Mouse (Mus musculus) ES-Bruce4 (cell line): ENCODE measurements around the gene Cnksr3. TPM values are rescaled to one million over a fixed set of nuclear protein-coding genes. Genes with fewer than 3 reads are reported as not detected.

Source experiments
- H3K27ac ChIP-seq: 2 replicates; pipeline ENCODE4 v1.5.1; 2012; ENCODE audit warnings: low read length, inconsistent platforms; ENCODE audit not compliant: insufficient read depth
- H3K27me3 ChIP-seq: 2 replicates; pipeline ENCODE4 v1.6.1; 2012; ENCODE audit warnings: mild to moderate bottlenecking, low read length, inconsistent platforms; ENCODE audit not compliant: control insufficient read depth, poor library complexity, insufficient read depth, severe bottlenecking
- H3K36me3 ChIP-seq: 2 replicates; pipeline ENCODE4 v1.6.1; 2012; ENCODE audit warnings: inconsistent platforms, mild to moderate bottlenecking, low read length, moderate library complexity; ENCODE audit not compliant: control insufficient read depth, poor library complexity, insufficient read depth, severe bottlenecking
- H3K4me1 ChIP-seq: one replicate; pipeline ENCODE4 v1.8.1; 2011; ENCODE audit warnings: low read length; ENCODE audit not compliant: control insufficient read depth, insufficient read depth
- H3K4me3 ChIP-seq: 2 replicates; pipeline ENCODE4 v1.5.1; 2011; ENCODE audit warnings: low read depth, mild to moderate bottlenecking, low read length
- H3K9ac ChIP-seq: 2 replicates; pipeline ENCODE4 v1.6.1; 2012; ENCODE audit warnings: low read depth, mild to moderate bottlenecking, inconsistent platforms; ENCODE audit not compliant: poor library complexity, severe bottlenecking
- H3K9me3 ChIP-seq: replicated peaks from 2 replicates; pipeline ENCODE4 v1.6.1; 2012; ENCODE audit warnings: mild to moderate bottlenecking, low read length, inconsistent platforms; ENCODE audit not compliant: control insufficient read depth, poor library complexity, insufficient read depth, severe bottlenecking
- CTCF ChIP-seq: IDR thresholded peaks from one replicate; pipeline ENCODE4 v1.8.1; 2011; ENCODE audit warnings: low read depth, low read length
- EP300 ChIP-seq: IDR thresholded peaks from 2 replicates; pipeline ENCODE4 v1.6.1; 2011; ENCODE audit warnings: low read depth, low read length; ENCODE audit not compliant: insufficient read depth
- POLR2A ChIP-seq: IDR thresholded peaks from one replicate; pipeline ENCODE4 v1.8.1; 2011; ENCODE audit warnings: low read length; ENCODE audit not compliant: insufficient read depth
- polyA plus RNA-seq: library from polyadenylated mRNA; stranded (reverse); fragments of >200 nt; gene quantifications from 2 replicates; pipeline ENCODE4 v1.2.4, GENCODE M21; 2011; ENCODE audit warnings: low read depth; ENCODE audit not compliant: missing spikeins, insufficient read depth, insufficient read length

The Cnksr3 gene
- polyA plus RNA-seq, 1 experiment, result 12.0 TPM

- TF ChIP-seq EP300 (no peak), CTCF (no peak), POLR2A (no peak)
- H3K27me3 ChIP-seq, result no peaks in the 10 kb centered on the region
- H3K9ac ChIP-seq, result no peak overlapping the region
- no peaks in the 10 kb centered on the region for H3K9me3 ChIP-seq
- H3K4me3 ChIP-seq, result no peak overlapping the region
- H3K27ac ChIP-seq, result no peak overlapping the region
- no peaks in the 10 kb centered on the region for H3K4me1 ChIP-seq
- H3K36me3 ChIP-seq, result no peaks in the 10 kb centered on the region
These were observed 5.6 kb upstream of the Cnksr3 start for GRCm38 (mm10) chr10:7217551-7218127.

DNA sequence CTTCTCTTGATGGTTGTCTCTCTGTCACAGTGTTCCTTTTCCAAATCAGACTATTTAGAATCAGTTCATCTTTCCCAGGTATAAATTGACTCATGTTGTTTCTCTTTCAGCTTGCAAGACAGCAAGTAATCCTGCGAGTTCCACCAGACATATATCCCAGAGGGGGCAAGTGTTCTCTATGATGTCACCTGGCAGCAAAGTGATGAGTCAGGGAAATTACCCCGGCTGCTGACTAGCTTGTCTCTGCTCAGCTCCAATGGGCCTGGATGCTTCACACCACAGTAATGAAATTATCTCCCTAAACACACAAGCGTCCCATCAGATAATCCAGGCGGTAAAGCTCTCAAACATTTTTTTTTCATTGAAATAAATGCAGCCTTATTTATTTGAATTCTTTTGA lies 2.7 kb upstream of the Cnksr3 start:
- no peaks in the 10 kb centered on the region for H3K27me3 ChIP-seq
- no peak overlapping the region for H3K27ac ChIP-seq
- no peaks in the 10 kb centered on the region for H3K9me3 ChIP-seq
- no peaks in the 10 kb centered on the region for H3K36me3 ChIP-seq
- TF ChIP-seq CTCF, result no peak
- no peak for TF ChIP-seq POLR2A
- TF ChIP-seq EP300, result no peak
- no peak overlapping the region for H3K9ac ChIP-seq
- H3K4me1 ChIP-seq, result no peaks in the 10 kb centered on the region
- H3K4me3 ChIP-seq, result no peak overlapping the region

GRCm38 (mm10) chr10:7213066-7213630 lies 1.1 kb upstream of the Cnksr3 start:
- TF ChIP-seq EP300, result no peak
- TF ChIP-seq POLR2A, result no peak
- no peak for TF ChIP-seq CTCF
- Histone ChIP-seq H3K27me3 (no peaks in the 10 kb centered on the region), H3K9ac (peak overlapping the region; percentile 40; the same call in 1 of the 2 replicates), H3K9me3 (no peaks in the 10 kb centered on the region), H3K4me3 (no peak overlapping the region), H3K36me3 (no peaks in the 10 kb centered on the region), H3K4me1 (no peaks in the 10 kb centered on the region), H3K27ac (no peak overlapping the region)

DNA sequence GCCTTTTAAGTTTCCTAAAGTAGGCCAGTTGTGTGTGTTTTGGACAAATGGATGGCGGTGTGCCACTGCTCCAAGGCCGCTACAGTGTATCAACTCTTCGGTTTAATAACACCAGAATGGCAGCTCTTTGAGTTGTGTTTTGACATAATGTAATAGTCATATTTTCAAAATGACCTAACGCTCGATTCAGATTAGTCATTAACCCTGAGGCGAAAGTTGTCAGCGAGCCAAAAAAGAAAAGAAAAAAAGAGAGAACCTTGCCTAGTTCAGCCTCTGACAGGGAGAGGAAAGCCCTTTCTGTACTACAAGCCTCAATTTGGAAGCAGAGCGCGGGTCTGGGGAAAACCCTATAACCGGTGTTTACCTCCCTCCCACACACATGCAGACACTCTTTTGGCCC lies 500 bp upstream of the Cnksr3 start:
- Histone ChIP-seq H3K36me3 (no peaks in the 10 kb centered on the region), H3K9me3 (no peaks in the 10 kb centered on the region), H3K9ac (peak overlapping the region; percentile 40), H3K4me1 (no peaks in the 10 kb centered on the region), H3K27ac (no peak overlapping the region), H3K4me3 (peak overlapping the region; percentile 63), H3K27me3 (no peaks in the 10 kb centered on the region)
- no peak for TF ChIP-seq EP300
- no peak for TF ChIP-seq POLR2A
- no peak for TF ChIP-seq CTCF

- H3K4me1 ChIP-seq, result no peaks in the 10 kb centered on the region
- no peak overlapping the region for H3K27ac ChIP-seq
- no peaks in the 10 kb centered on the region for H3K36me3 ChIP-seq
- peak overlapping the region; percentile 92 for H3K4me3 ChIP-seq
- no peak for TF ChIP-seq EP300
- peak; percentile 0 for TF ChIP-seq CTCF
- H3K9me3 ChIP-seq, result no peaks in the 10 kb centered on the region
- peak overlapping the region; percentile 72 for H3K9ac ChIP-seq
- no peaks in the 10 kb centered on the region for H3K27me3 ChIP-seq
These were observed 894 bp downstream of the Cnksr3 start for GRCm38 (mm10) chr10:7210991-7211695.
